Mouse (Mus musculus) heart, embryonic 14.5 days (tissue): ENCODE measurements around the gene Ppp1r1b. TPM values are rescaled to one million over a fixed set of nuclear protein-coding genes. Genes with fewer than 3 reads are reported as not detected.
A peak's percentile ranks its signal among the peaks of the same experiment; 100 is the strongest.

Source experiments
- ATAC-seq: fragments of 200-750 bp; cut with Nextera tagmentation; 2 replicates; pipeline ENCODE4 v1.8.0; 2017; ENCODE audit warnings: low read depth, moderate TSS enrichment; ENCODE audit not compliant: insufficient number of reproducible peaks, insufficient read depth, low FRiP score
- H3K27ac ChIP-seq, 2 experiments: fragments of 200-500 bp in 1 of 2; fragments of 300-500 bp in 1 of 2; sonication (generic) in 1 of 2; replicated peaks in 1 of 2; 2 replicates each; pipeline ENCODE4 v1.5.1; 2012 to 2014; ENCODE audit warnings: low read depth in 2 of 2, low read length in 2 of 2, control low read depth in 1 of 2, mild to moderate bottlenecking in 1 of 2, mixed read lengths in 1 of 2; ENCODE audit not compliant: control insufficient read depth in 1 of 2, insufficient read depth in 1 of 2
- H3K27me3 ChIP-seq: fragments of 300-500 bp; sonication (generic); 2 replicates; pipeline ENCODE4 v1.6.1; 2014; ENCODE audit warnings: mild to moderate bottlenecking, low read length, control low read depth; ENCODE audit not compliant: control insufficient read depth, insufficient read depth
- H3K36me3 ChIP-seq: fragments of 300-500 bp; sonication (generic); 2 replicates; pipeline ENCODE4 v1.6.1; 2014; ENCODE audit warnings: mild to moderate bottlenecking, control low read depth, low read length, mixed read lengths; ENCODE audit not compliant: control insufficient read depth, insufficient read depth
- H3K4me1 ChIP-seq, 2 experiments: fragments of 200-500 bp in 1 of 2; fragments of 300-500 bp in 1 of 2; sonication (generic) in 1 of 2; 2 replicates each; pipeline ENCODE4 v1.6.1; 2012 to 2014; ENCODE audit warnings: low read length in 2 of 2, control low read depth in 1 of 2, mixed read lengths in 1 of 2; ENCODE audit not compliant: control insufficient read depth in 2 of 2, insufficient read depth in 2 of 2
- H3K4me2 ChIP-seq: fragments of 300-500 bp; sonication (generic); 2 replicates; pipeline ENCODE4 v1.6.1; 2014; ENCODE audit warnings: mild to moderate bottlenecking, low read length
- H3K4me3 ChIP-seq, 2 experiments: fragments of 200-500 bp in 1 of 2; fragments of 300-500 bp in 1 of 2; sonication (generic) in 1 of 2; 2 replicates each; pipeline ENCODE4 v1.5.1; 2012 to 2014; ENCODE audit warnings: low read length in 2 of 2, mild to moderate bottlenecking in 2 of 2, control low read depth in 1 of 2, low read depth in 1 of 2, moderate library complexity in 1 of 2; ENCODE audit not compliant: control insufficient read depth in 1 of 2, insufficient read depth in 1 of 2
- H3K9ac ChIP-seq: fragments of 300-500 bp; sonication (generic); 2 replicates; pipeline ENCODE4 v1.6.1; 2014; ENCODE audit warnings: mild to moderate bottlenecking, low read length
- H3K9me3 ChIP-seq: fragments of 300-500 bp; sonication (generic); 2 replicates; pipeline ENCODE4 v1.6.1; 2016; ENCODE audit warnings: low read length, control low read depth; ENCODE audit not compliant: control insufficient read depth
- WGBS: fragments of 180-500 bp; shearing (Covaris S2); extraction: QIAGEN DNeasy Blood & Tissue Kit; methylation state at CpG from one replicate; pipeline ENCODE4 v1.1.7; 2014; 5-methylcytosine and 5-hydroxymethylcytosine counted together
- polyA plus RNA-seq: library from polyadenylated mRNA; unstranded; fragments of >200 nt; fragmentation: Nextera tagmentation; extraction: Ambion mirVana; gene quantifications from 2 replicates; pipeline ENCODE4 v1.2.1, GENCODE M21; 2014

Ppp1r1b gene
- polyA plus RNA-seq, 1 experiment from 2014 or later, result 42.2 TPM

GRCm38 (mm10) chr11:98329081-98329959 is 18.9 kb upstream of the Ppp1r1b start, which contains the start of gene Neurod2:
Gene Neurod2, minus strand, starts transcription at chr11:98329648.
- no peaks in the 10 kb centered on the region for H3K9me3 ChIP-seq
- peaks cover 3 to 20% of the 10 kb centered on the region in 2 experiments; a peak in 3 of 4 replicates for H3K4me1 ChIP-seq
- WGBS, result 3% methylated on average over 37 of the region's 38 CpGs
- peak within 1 kb of the TSS in 1 of 2 experiments; percentile 32; a peak in 3 of 4 replicates for H3K4me3 ChIP-seq
- H3K4me2 ChIP-seq, result peak within 1 kb of the TSS; percentile 59
- H3K9ac ChIP-seq, result no peak within 1 kb of the TSS
- H3K36me3 ChIP-seq, result no peaks in the 10 kb centered on the region
- H3K27me3 ChIP-seq, result peaks cover 100% of the 10 kb centered on the region
- H3K27ac ChIP-seq, result no peak within 1 kb of the TSS
- no peak for ATAC-seq

- no peaks in the 10 kb centered on the region for H3K36me3 ChIP-seq
- H3K4me3 ChIP-seq, result no peak overlapping the region
- no peaks in the 10 kb centered on the region for H3K9me3 ChIP-seq
These were observed 18.1 kb upstream of the Ppp1r1b start for GRCm38 (mm10) chr11:98329960-98330744.

GRCm38 (mm10) chr11:98330745-98331204 is 17.4 kb upstream of the Ppp1r1b start:
- WGBS, result 38% methylated on average over 2 of the region's 2 CpGs
- no peak overlapping the region for H3K4me2 ChIP-seq
- H3K27me3 ChIP-seq, result peaks cover 100% of the 10 kb centered on the region
- H3K9ac ChIP-seq, result no peak overlapping the region
- no peak for ATAC-seq
- no peaks in the 10 kb centered on the region for H3K36me3 ChIP-seq
- no peak overlapping the region for H3K27ac ChIP-seq
- peaks cover 3 to 24% of the 10 kb centered on the region in 2 experiments; a peak in 3 of 4 replicates for H3K4me1 ChIP-seq
- no peak overlapping the region for H3K4me3 ChIP-seq
- no peaks in the 10 kb centered on the region for H3K9me3 ChIP-seq

More at GRCm38 (mm10) chr11:98329960-98330744, 18.1 kb upstream of the Ppp1r1b start:
- ATAC-seq, result no peak
- WGBS, result 35% methylated on average over 9 of the region's 9 CpGs
- no peak overlapping the region for H3K27ac ChIP-seq
- no peak overlapping the region for H3K4me2 ChIP-seq
- peaks cover 100% of the 10 kb centered on the region for H3K27me3 ChIP-seq
- peaks cover 3 to 24% of the 10 kb centered on the region in 2 experiments; a peak in 3 of 4 replicates for H3K4me1 ChIP-seq
- H3K9ac ChIP-seq, result no peak overlapping the region

- Histone ChIP-seq H3K4me1 (peaks cover 3 to 24% of the 10 kb centered on the region in 2 experiments; a peak in 3 of 4 replicates), H3K4me2 (no peak overlapping the region), H3K27me3 (peaks cover 100% of the 10 kb centered on the region), H3K4me3 (no peak overlapping the region), H3K27ac (no peak overlapping the region), H3K36me3 (no peaks in the 10 kb centered on the region), H3K9me3 (no peaks in the 10 kb centered on the region), H3K9ac (no peak overlapping the region)
- no peak for ATAC-seq
- WGBS, result 46% methylated on average over 1 of the region's 1 CpGs
These were observed 16.8 kb upstream of the Ppp1r1b start for GRCm38 (mm10) chr11:98331401-98331800.

DNA sequence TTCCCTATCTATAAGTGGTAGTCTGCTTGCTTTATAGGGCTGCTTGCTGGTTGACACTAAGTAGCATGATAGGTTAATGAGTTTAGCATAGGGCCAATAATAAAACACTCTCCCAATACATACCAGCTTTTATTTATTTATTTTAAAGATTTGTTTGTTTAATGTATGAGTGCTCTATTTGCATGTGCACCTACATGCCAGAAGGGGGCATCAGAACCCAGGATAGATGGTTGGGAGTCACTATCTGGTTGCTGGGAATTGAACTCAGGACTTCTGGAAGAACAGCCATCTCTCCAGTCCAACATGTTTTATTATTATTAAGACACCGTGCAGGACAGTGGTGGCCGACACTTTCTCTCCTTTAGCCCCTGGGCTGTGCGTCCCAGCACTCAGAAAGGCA is 16.0 kb upstream of the Ppp1r1b start:
- Histone ChIP-seq H3K36me3 (no peaks in the 10 kb centered on the region), H3K9me3 (no peaks in the 10 kb centered on the region), H3K27ac (no peak overlapping the region), H3K4me1 (peaks cover 3 to 23% of the 10 kb centered on the region in 2 experiments; a peak in 3 of 4 replicates), H3K27me3 (peaks cover 100% of the 10 kb centered on the region), H3K9ac (no peak overlapping the region), H3K4me3 (no peak overlapping the region), H3K4me2 (no peak overlapping the region)
- no peak for ATAC-seq
- 74% methylated on average over 3 of the region's 3 CpGs for WGBS

- H3K9ac ChIP-seq, result no peak overlapping the region
- H3K9me3 ChIP-seq, result no peaks in the 10 kb centered on the region
- peaks cover 100% of the 10 kb centered on the region for H3K27me3 ChIP-seq
- no peak overlapping the region for H3K4me3 ChIP-seq
- H3K36me3 ChIP-seq, result no peaks in the 10 kb centered on the region
- no peak overlapping the region for H3K27ac ChIP-seq
- peaks cover 2 to 16% of the 10 kb centered on the region in 2 experiments; a peak in 2 of 4 replicates for H3K4me1 ChIP-seq
- 63% methylated on average over 4 of the region's 4 CpGs for WGBS
- ATAC-seq, result no peak
- H3K4me2 ChIP-seq, result no peak overlapping the region
These were observed 15.4 kb upstream of the Ppp1r1b start for GRCm38 (mm10) chr11:98332841-98333240.

GRCm38 (mm10) chr11:98333263-98333696 is 14.9 kb upstream of the Ppp1r1b start:
- H3K4me2 ChIP-seq, result no peak overlapping the region
- no peaks in the 10 kb centered on the region for H3K9me3 ChIP-seq
- 76% methylated on average over 10 of the region's 10 CpGs for WGBS
- peaks cover 0 to 12% of the 10 kb centered on the region in 2 experiments; a peak in 1 of 4 replicates for H3K4me1 ChIP-seq
- H3K4me3 ChIP-seq, result no peak overlapping the region
- no peak overlapping the region for H3K9ac ChIP-seq
- H3K27ac ChIP-seq, result no peak overlapping the region
- H3K27me3 ChIP-seq, result peaks cover 100% of the 10 kb centered on the region
- no peaks in the 10 kb centered on the region for H3K36me3 ChIP-seq
- ATAC-seq, result no peak
